Mouse (Mus musculus): ENCODE results near the gene Cd47.
"Not testable (repeated sequence)": the region's sequence is repeated elsewhere in the genome, so short reads cannot be mapped to it uniquely, and the experiment has no call there.

Cd47 gene

DNA sequence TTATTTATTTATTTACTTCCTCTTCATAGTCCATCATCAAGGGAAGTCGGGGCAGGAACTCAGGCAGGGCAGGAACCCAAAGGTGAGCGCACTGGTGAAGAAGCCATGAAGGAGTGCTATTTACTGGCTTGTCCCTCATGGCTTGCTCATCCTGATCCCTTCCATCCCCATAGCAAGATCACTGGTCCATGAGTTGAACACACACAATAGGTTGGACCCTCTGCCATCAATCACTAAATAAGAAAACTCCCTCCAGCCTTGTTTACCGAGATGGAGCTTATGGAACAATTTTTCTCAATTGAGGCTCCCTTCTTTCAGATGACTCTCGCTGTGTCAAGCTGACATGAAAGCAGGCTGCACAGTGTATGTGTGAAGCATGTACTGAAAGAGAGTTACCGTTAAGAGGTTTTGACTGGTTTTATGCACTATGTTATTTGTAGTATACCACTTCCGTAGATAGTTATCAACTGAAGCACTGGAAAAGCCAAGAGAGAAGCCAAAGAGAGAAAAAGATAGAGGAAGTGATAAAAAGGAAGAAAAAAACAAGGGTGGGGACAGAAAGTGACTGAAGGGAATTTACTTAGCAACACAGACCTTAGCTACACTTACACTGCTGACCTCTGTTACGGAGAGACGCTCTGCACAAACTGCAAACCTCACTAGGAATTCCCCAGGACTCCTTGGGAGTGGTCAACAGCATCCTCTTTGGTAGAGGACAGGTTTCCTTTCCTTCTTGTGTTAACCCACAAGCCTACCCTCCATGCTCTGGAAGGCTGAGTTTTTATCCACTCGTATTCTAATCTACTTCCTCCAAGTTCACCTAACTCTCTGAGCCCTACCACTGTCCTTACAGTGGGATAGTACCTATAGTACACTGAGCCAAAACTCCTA, 9.5 kb upstream of the Cd47 start:
- DNase-seq (ENCODE audit: low read depth), result no peak

DNA sequence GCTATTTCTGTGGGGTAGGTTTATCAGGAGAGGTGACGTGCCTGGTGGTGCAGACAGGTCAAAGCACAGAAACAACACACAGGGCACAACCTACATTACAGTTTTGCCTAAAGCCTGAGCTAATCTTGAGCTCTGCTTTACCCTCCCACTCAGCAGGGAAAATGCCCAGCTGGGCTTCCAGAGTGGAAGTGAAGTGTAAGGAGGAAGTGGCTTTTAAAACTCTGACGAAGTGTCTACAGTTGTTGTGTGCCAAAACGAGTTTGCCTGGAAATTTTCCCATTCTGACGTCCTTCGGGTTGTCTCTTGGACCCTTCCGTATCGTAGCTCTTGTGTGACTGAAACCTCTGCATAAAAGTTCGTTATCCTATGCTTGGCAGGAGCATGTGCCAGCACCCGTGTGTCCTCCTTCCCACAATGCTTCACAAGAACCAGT, 7.9 kb upstream of the Cd47 start:
- DNase-seq (ENCODE audit: low read depth), result no peak

DNA sequence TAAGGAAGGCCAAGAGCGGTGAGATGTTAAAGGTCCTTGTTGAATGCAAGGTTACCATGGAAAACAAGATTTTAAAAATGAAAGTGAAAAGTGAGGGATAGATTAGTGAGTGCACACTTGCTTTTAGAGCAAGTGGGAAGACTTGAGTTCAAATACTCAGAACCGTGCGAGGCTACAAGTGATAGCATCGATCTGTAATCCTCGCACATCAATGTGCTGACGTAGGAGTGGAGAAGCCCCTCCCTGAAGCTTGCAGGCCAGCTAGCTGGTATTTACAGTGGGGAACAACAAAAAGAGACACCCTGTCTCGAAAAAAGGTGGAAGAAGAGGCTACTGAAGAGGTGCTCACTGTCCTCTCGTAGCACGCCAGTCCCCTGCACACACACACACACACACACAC, 6.7 kb upstream of the Cd47 start:
- no peak for DNase-seq (ENCODE audit: low read depth)

DNA sequence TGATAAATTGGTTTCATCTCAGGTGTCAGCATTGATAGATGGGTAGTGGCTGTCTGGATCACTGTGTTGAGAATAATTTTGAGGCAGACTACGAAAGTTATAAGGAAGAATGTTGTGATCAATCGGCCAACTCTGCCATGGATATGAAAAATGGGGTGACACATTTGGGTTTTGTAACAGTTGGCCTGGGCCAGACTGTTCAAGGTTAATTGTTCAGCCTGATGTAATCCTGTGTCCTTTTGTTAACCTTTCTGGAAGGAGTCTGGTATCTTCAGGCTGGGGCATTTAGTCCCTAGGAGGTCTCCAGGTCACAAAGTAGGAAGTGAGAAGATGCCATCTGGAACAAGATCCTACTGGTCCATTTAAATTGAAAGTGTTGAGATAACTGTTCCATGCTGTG, 4.1 kb upstream of the Cd47 start:
- no peak for DNase-seq (ENCODE audit: low read depth)

DNA sequence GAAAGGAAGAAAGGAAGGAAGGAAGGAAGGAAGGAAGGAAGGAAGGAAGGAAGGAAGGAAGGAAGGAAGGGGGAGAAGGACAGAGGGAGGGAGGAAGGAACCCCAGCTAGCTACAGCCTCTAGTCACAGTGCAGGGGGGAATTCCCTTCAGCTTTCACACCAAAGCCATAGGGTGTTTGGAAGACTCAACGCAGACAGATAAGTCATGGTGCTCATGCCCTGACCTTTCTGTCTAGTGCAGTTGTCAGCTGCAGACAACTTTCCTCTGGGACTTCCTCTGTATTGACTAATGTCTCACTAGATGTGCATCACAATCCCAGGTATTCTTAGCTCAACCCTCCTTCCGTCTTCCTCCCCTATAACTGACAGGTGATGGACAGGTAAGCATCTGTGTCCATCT, 3.4 kb upstream of the Cd47 start:
- DNase-seq (ENCODE audit: low read depth), result no peak

DNA sequence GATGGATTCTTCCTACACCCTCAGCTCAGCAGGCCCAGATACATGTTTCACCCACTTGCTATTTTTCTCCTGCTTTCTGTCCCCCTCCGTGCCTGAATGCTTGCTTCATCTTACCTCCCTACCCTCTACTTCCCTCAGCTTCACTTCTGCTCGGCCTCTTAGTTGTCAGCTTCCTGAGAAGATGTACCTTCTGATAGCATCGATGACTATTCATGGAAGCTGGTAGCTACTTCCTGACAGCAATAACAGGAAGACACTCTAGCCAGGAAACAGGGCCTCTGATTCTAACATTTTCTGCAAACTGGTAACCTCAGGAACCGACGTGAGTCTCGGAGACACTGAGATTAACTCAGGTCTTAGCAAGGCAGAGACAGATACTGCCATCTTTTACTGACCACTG, 1.5 kb upstream of the Cd47 start:
- DNase-seq (ENCODE audit: low read depth), result no peak

DNA sequence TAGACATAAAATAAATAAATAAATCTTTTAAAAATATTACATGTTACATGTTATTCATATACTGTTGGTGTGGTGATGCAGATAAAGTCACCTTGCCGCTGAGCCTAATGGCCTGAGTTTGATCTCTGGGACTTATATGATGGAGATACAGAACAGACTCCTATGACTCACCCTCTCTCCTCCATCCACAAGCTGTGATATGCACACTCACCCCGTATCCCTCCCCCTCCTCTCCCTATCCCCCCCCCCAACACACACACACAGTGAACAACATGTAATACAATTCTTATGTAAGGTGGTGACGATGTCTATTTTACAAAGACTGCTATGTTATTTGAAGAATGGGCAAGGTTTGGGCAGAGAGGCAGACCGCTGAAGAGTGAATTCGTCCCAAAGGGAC, 663 bp downstream of the Cd47 start:
- no peak for DNase-seq (ENCODE audit: low read depth)

DNA sequence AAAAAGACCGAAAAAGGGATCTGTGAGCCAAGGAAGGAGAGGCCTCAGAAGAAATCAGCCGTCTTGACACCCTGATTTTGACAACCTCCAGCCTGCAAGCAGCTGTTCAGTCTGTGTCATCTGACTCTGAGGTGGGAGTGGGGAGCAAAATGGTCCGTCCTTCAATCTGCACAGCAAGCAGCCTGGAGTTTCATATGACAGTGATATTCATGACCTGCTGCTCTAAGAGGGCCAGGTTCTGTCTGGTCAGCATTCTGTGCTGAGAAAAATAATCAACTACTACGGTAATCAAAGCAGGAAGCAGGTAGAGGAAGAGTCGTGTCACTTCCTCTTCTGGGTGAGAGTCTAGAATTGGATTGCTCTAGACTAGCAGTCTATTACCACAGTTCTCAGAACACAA, 1.1 kb downstream of the Cd47 start:
- no peak for DNase-seq (ENCODE audit: low read depth)

DNA sequence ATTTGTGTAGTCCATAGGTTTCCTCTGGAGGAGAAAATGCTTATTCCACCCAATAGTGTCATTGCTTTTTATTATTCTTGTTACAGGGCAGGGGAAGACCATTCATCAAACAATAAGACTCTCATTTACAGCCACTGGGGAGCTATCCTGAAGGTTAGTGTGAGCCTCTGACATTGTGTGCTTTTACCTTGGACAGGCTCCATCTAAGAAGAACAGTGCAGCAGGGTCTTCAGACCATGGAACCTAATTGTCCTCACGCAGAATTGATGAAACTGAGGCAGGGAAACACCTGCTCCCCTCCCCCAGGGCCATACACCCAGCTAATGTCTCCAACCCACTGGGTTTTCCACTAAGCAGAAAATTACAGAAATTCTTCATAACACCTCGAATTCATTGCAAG, 2.7 kb downstream of the Cd47 start:
- no peak for DNase-seq (ENCODE audit: low read depth)

DNA sequence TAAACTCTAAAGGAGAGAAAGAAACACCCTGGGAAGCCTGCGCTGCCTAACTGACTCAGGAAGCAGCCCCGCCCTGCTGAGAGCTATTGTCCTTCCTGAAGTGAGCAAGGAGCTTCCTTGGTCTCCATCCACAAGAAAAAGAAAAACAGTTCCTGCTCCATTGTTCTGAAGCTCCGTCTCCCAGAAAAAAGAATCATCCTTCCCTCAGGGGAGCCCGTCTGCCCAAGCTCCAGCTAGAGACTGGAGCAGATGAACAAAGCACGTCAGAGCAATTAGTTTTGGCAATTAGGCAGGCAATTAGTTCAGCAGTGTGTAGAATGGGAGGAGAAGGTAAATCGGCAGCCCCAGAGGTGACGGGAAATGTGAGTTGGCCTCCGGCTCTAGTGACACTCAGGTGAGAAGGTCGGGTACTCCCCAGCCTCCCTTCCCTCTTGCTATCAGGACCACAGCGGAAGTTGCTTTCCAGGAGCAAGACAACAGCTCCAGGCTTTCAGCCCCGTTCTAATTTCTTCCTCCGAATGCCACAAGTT, 3.7 kb downstream of the Cd47 start:
- DNase-seq (ENCODE audit: low read depth), result no peak

DNA sequence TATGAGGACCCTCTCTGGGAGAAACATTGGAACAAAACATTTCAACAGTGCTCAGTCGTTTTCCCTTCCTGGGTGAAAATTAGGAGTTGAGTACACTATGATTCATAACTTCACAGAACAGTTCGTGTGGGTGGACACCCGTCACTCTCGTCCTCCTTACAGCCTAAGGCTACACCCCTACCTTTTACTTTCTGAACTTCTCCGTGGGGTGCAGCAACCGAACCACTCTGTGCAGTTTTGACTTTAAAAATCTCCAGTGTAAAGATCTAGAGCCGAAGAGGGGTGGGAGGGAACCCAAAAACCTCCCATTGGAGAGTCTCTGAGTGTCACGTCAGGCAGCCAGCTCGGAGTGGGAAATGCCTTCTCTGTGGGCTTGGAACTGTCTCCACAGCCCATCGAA, 6.6 kb downstream of the Cd47 start:
- DNase-seq (ENCODE audit: low read depth), result no peak

DNA sequence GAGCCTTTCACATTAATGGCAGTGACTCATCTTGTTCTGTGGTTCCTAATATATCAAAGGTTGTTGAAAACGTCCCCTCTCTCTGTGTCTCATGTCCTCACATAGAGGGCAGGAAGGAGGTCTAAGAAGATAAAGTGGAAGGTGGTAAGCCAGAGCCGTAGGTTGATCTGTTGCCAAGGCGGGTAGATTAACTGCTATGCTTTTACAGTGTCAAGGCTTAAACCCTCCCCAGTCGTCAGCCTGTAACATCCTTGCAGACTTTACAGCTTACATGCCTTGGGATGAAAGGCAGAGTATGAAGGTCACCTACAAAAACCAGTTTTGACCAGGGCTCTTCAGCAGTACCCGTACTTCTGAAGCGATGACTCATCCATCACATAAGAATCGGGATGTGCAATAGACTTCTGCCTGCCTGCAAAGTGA, 7.1 kb downstream of the Cd47 start:
- DNase-seq (ENCODE audit: low read depth), result no peak

DNA sequence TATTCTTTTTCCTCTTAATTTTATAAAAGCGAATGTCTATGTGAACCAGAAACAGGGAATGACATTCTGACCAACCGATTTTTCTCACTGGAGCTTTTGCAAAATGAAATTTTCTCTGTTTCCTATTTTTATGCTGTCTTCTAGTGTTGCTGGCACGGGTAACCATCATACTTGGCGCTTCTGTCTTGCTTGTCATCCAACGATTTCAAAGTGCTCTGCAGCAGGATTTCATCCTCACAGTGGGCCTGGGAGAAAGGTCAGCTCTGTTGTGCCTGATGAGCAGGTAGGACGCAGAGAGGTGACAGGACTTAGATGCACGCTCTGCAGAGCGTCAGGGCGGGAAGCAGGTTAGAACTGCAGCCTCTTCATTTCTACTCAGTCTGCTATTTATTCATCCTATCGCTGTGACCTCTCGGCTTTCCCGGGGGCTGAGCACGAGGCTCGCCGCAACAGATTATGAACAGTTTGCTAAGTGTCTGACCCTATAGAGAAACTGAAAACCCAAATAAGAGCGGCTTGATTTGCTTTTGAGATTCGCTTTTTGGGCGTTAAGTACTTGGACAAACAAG, 7.6 kb downstream of the Cd47 start:
- no peak for DNase-seq (ENCODE audit: low read depth)

DNA sequence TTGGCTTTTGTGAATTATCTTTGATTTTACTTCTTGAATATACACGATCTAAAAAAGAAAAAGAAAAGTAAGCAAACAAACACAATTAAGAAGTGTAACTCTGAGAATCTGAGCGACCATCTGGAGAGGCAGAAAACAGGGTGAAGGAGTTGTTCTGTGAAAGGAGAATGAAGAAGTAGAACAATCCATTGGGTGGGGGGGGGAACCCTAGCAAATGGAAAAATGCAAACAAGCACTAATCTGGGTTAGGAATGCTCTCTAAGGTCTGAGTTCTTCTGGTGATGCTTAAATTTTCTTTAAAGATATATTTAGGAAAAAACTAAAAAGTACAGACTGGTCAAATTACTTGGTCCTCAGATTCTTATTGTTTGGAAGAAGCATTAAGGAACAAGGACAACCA, 11.6 kb downstream of the Cd47 start:
- no peak for DNase-seq (ENCODE audit: low read depth)

DNA sequence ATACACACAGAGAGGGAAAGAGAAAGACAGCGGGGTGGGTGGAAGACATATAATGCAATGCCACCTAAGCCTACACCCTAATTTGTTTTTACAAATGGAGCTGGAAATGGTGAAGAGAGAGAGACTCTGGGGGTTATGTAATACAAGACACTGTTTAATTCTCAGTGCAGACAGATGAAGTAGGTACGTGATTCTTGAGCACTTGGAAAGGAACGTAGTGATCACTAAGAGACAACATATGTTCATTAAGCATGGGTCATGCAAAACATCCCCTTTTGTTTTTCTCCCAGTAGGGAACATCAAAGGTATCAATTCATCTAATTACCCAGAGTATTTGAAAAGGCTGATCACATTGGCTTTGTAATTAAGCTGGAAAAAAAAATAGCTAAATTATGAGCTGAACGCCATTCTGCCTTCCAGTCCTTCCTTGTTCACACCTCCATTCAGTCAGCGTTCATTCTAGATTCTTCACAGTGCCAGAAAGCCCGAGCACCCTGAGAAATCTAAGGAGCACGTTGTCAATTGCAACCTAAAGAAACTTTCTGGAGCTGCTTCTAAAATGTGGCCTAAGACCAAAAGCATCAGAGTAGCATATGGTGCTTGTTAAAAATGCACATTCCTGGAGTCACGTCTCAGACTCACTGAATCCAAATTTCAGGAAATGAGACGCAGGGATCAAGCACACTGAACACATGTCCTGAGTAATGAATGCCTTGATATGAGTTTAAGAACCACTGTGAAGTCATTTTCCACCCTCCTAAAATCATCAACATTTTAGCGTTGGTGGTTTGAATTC, 12.7 kb downstream of the Cd47 start:
- no peak for DNase-seq (ENCODE audit: low read depth)

DNA sequence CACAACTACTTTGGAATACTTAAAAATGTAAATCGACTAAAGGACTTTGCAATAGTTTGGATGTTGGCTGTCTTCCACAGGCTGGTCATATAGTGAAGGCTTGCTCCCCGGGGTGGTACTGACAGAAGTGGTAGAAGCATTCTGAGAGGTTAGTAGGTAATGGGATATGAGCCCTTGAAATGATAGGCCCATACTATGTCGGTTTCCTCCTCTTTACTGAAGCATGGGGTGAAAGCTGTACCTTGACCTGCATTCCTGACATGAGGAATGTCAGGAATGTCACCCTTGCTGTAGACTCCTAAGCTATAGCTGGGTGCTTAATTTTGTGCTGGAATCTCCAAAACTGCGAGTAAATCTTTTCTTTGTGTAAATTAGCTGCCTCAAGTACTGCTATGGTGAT, 14.1 kb downstream of the Cd47 start:
- DNase-seq (ENCODE audit: low read depth), result no peak

DNA sequence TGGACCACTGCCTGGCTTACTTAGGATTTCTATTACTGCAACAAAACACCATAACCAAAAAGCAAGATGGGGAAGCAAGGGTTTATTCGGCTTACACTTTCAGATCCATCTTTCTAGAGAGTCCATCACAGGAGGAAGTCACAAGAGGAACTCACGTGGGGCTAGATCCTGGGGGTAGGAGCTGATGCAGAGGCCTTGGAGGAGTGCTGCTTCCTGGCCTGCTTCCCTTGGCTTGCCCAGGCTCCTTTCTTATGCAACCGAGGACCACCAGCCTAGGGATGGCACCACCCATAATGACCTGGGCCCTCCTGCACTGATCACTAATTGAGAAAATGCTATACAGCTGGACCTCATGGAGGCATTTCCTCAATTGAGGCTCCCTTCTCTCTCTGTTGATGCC, 16.6 kb downstream of the Cd47 start:
- DNase-seq (ENCODE audit: low read depth), result no peak

DNA sequence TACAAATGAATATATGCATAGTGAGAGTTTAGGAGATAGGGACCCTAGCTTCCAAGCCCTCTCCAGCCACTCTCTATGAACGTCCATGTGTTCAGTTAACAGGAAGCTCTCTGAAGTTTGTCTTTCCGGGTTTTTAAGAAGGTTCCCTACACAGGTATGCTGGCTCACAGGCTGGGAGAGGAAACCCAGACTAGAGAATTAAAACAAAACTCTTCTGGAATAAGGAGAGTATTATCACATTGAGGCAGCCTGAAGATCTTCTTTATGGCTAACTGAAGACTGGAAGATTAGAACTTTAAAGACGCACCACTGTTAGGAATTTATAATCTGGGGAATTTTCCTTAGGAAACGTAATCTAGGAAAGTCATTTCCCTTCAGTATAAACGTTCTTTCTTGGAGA, 17.8 kb downstream of the Cd47 start:
- no peak for DNase-seq (ENCODE audit: low read depth)

DNA sequence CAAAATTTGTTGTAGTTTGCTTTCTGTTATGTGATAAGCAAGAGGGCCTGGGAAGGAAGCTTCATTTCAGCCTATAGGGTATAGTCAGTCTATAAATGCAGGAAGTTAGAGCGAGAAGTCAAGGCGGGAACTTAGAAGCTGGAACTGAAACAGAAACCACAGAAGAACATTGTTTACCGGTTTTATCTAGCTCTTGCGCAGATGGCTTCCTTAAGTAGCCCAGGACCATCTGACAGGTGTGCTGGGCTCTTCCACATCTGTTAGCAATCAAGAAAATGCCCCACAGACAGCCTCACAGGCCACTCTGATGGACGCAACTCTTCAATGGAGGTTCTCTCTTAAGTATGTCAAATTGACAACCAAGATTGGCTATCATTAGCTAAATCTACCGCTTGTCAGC, 18.3 kb downstream of the Cd47 start:
- DNase-seq (ENCODE audit: low read depth), result no peak

DNA sequence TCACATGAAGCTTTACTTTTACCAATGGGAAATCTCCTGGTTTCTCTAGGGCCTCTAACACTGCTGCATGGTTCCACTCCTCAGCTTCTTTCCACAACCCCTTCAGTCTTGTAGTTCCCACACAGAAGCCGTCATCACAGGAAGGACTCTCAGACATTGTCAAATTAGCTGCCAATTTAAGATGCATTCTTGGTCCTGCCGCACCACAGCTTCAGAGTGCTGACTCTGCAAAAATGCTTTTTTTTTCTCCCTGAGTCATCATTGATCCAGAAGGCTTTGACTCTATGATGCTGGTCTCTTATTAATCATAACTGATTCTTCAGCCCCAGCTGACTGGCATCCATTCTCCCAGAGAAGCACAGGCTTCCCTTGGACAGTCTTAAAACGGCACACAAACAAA, 19.2 kb downstream of the Cd47 start:
- DNase-seq (ENCODE audit: low read depth), result no peak

DNA sequence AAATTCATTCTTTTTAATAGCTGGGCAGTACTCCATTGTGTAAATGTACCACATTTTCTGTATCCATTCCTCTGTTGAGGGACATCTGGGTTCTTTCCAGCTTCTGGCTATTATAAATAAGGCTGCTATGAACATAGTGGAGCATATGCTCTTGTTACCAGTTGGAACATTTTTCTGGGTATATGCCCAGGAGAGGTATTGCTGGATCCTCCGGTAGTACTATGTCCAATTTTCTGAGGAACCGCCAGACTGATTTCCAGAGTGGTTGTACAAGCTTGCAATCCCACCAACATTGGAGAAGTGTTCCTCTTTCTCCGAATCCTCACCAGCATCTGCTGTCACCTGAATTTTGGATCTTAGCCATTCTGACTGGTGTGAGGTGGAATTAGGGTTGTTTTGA, 30.6 kb downstream of the Cd47 start:
- not testable (repeated sequence) for DNase-seq (ENCODE audit: low read depth)

DNA sequence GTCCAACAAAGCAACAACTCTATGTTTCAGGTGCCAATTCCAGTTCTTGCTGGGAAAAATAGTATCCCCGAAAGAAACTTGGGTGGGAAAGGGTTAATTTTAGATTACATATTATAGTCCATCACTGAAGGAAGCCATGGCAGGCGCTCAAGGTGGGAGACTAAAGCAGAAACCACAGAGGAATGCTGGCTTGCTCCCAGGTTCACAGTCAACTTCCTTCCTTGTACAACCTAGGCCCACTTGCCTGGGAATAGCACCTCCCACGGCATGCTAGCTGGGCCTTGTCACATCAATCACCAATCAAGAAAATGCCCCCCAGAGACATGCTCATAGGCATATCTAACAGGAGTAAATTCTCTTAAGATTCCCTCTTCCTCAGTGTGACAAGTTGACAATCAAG, 32.0 kb downstream of the Cd47 start:
- no peak for DNase-seq (ENCODE audit: low read depth)

DNA sequence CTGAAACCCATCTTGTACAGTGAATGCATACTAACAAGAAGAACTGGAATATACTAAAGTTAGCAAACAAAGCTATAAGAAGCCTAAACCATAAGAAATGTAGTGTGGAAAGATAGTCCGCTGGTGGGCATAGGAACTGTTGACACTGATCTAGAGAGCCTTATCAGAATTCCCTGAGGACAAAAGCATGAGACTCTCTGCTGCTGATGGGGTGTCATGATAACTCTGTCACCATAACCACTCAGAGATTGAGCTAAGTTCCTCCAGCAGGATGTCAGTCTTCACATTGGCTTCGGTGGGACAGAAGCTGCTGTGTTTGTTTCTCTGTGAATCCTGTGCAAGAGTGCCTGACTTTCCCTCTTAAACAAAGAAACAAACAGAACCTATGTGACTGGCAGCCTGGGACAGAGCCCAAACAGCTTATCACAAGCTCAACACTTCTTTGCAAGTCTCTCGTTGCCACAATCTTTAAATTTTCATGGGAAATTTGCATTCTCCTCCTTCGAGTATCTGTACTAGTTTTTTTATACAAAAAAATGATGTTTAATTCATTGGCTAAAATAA, 33.9 kb downstream of the Cd47 start:
- no peak for DNase-seq (ENCODE audit: low read depth)

Measured in c-Kit-positive CD71-positive TER-119-negative erythroid progenitor cells, embryonic 14.5 days (primary cell).